Comparison of ENCODE assay signal across 27 mouse cellular contexts in genomic region chr11:96859635-96860034, GRCm38 (mm10). TPM values are rescaled to one million over a fixed set of nuclear protein-coding genes. Genes with fewer than 3 reads are reported as not detected.
A peak's percentile ranks its signal among the peaks of the same experiment; 100 is the strongest.
DNase-seq lines count a peak whose midpoint lies in the region; ATAC-seq and TF ChIP-seq lines count a peak whose summit lies in the region.
"Had no signal": no experiment of that assay in that cellular context is flagged by ENCODE, and none has a peak within 500 bp of the region (broad histone marks: within the 10 kb centered on the region; RNA-seq: fewer than 3 reads in every experiment).

No protein-coding gene starts in this region.

- peaks cover 38% of the 10 kb centered on the region for H3K4me1 ChIP-seq in megakaryocyte, embryonic 14.5 days
- H3K4me1 ChIP-seq in embryonic fibroblast, embryonic 13.5 days (ENCODE audit: control insufficient read depth, insufficient read depth, low read length): peaks cover 11% of the 10 kb centered on the region
- peaks cover 33% of the 10 kb centered on the region for H3K4me1 ChIP-seq in kidney, embryonic 16.5 days (ENCODE audit: insufficient read depth, low read length)

- peak; percentile 38 for DNase-seq in CD4-positive, CD25-positive, alpha-beta regulatory T cell, adult 2 months (ENCODE audit: low read depth, low spot score)
- DNase-seq in kidney, adult 11 months: no peak
- DNase-seq: adrenal gland, postnatal 36 days; cerebellum, adult 8-10 months; cerebellum, postnatal 36 days; kidney, postnatal 25 days; liver, postnatal 0 days; lung, postnatal 4 days; right cerebral cortex, adult 18-20 months; spleen, adult 18-20 months; thymus, postnatal 14 days had no signal

- TF ChIP-seq CTCF in embryonic fibroblast, embryonic 13.5 days (IDR thresholded peaks at IDR 0.05; ENCODE audit: borderline replicate concordance, insufficient read depth, low read length): no peak

- WGBS in kidney, embryonic 16.5 days: 87% methylated on average over 4 of the region's 4 CpGs

- TF ChIP-seq POLR2A in embryonic fibroblast, embryonic 13.5 days (IDR thresholded peaks at IDR 0.05; ENCODE audit: low read depth, low read length): no peak

- peak overlapping the region; percentile 0; the same call in 1 of the 2 replicates for H3K27ac ChIP-seq in embryonic fibroblast, embryonic 13.5 days (ENCODE audit: insufficient read depth, low read length)
- no peak overlapping the region for H3K27ac ChIP-seq in kidney, embryonic 16.5 days (ENCODE audit: low read length)
- H3K27ac ChIP-seq: embryonic facial prominence, embryonic 12.5 days; heart, embryonic 15.5 days; hindbrain, postnatal 0 days; limb, embryonic 13.5 days; liver, embryonic 12.5 days; midbrain, embryonic 15.5 days; neural tube, embryonic 12.5 days had no signal

- H3K4me2 ChIP-seq in kidney, embryonic 16.5 days (replicated peaks; ENCODE audit: low read depth, low read length): no peak overlapping the region
- H3K4me2 ChIP-seq: embryonic facial prominence, embryonic 12.5 days; heart, embryonic 15.5 days; liver, embryonic 12.5 days; midbrain, embryonic 15.5 days had no signal

- H3K9ac ChIP-seq in kidney, embryonic 16.5 days (replicated peaks; ENCODE audit: low read length): no peak overlapping the region
- H3K9ac ChIP-seq: embryonic facial prominence, embryonic 12.5 days; heart, embryonic 15.5 days; limb, embryonic 13.5 days; liver, embryonic 12.5 days; liver, postnatal 0 days; midbrain, embryonic 15.5 days; neural tube, embryonic 12.5 days had no signal

- ATAC-seq in CD4-positive, CD25-positive, alpha-beta regulatory T cell, adult 4 months: no peak
- ATAC-seq in megakaryocyte, adult 5-6 weeks (ENCODE audit: poor library complexity, severe bottlenecking): no peak
- no peak for ATAC-seq in monocyte, adult 5-6 weeks (replicated peaks; ENCODE audit: insufficient number of reproducible peaks, low FRiP score, low TSS enrichment, poor library complexity, severe bottlenecking)
- ATAC-seq in kidney, embryonic 16.5 days (ENCODE audit: low FRiP score, low TSS enrichment): no peak
- ATAC-seq: forebrain, embryonic 16.5 days; liver, postnatal 0 days; lung, postnatal 0 days; midbrain, embryonic 15.5 days had no signal

- no peaks in the 10 kb centered on the region for H3K9me3 ChIP-seq in megakaryocyte, embryonic 14.5 days
- no peaks in the 10 kb centered on the region for H3K9me3 ChIP-seq in kidney, embryonic 16.5 days (ENCODE audit: low read length)
- H3K9me3 ChIP-seq: embryonic facial prominence, embryonic 12.5 days; heart, embryonic 15.5 days; limb, embryonic 13.5 days; liver, embryonic 12.5 days; midbrain, embryonic 15.5 days; neural tube, embryonic 12.5 days had no signal

- peak overlapping the region; percentile 23 for H3K4me3 ChIP-seq in megakaryocyte, embryonic 14.5 days (replicated peaks)
- no peak overlapping the region for H3K4me3 ChIP-seq in embryonic fibroblast, embryonic 13.5 days (ENCODE audit: insufficient read depth, low read length)
- H3K4me3 ChIP-seq in kidney, embryonic 16.5 days (ENCODE audit: low read length): no peak overlapping the region
- H3K4me3 ChIP-seq: embryonic facial prominence, embryonic 12.5 days; erythroblast, embryonic 14.5 days; heart, embryonic 15.5 days; limb, embryonic 13.5 days; liver, embryonic 12.5 days; midbrain, embryonic 15.5 days; neural tube, embryonic 12.5 days had no signal

- no peaks in the 10 kb centered on the region for H3K36me3 ChIP-seq in megakaryocyte, embryonic 14.5 days (replicated peaks; ENCODE audit: low read length)
- H3K36me3 ChIP-seq in kidney, embryonic 16.5 days (ENCODE audit: insufficient read depth, low read length): 0 out of 2 replicates have a peak, but pooled peaks cover 4% of the 10 kb centered on the region
- H3K36me3 ChIP-seq: embryonic facial prominence, embryonic 12.5 days; liver, embryonic 12.5 days; midbrain, embryonic 15.5 days; neural tube, embryonic 12.5 days had no signal

- H3K27me3 ChIP-seq in megakaryocyte, embryonic 14.5 days (replicated peaks): peaks cover 48% of the 10 kb centered on the region
- H3K27me3 ChIP-seq in kidney, embryonic 16.5 days (ENCODE audit: insufficient read depth, low read length): no peaks in the 10 kb centered on the region
- H3K27me3 ChIP-seq: heart, embryonic 15.5 days; midbrain, embryonic 15.5 days; neural tube, embryonic 12.5 days had no signal

RNA-seq across cellular contexts. Expression of gene Copz2, which starts 10.0 kb away (rescaled TPM):
- not detected for polyA plus RNA-seq in CD4-positive, CD25-positive, alpha-beta regulatory T cell, adult 4 months (2017; shearing (Covaris generic))
- 3.4 TPM in 1 of 2 replicates, not detected in the other for polyA plus RNA-seq in megakaryocyte, embryonic 14.5 days (2012; ENCODE audit: insufficient read depth, low replicate concordance)
- 2.0 and 4.2 TPM in 2 replicates for total RNA-seq in megakaryocyte, adult 5-6 weeks (2015)
- 0.28 and 0.92 TPM in 2 replicates for total RNA-seq in megakaryocyte, adult 5-6 weeks (2017)
- polyA plus RNA-seq in embryonic fibroblast, embryonic 13.5 days (2011; ENCODE audit: insufficient read length, low read depth, missing spikeins): 172 and 187 TPM in 2 replicates
- total RNA-seq in monocyte, adult 5-6 weeks (2017): 0.48 TPM in 1 of 3 replicates, not detected in the others
- polyA plus RNA-seq in kidney, embryonic 16.5 days (2015; fragmentation: Nextera tagmentation; extraction: Ambion mirVana): 115 and 117 TPM in 2 replicates

RNA-seq across cellular contexts. Expression of gene Nfe2l1, which starts 29.9 kb away (rescaled TPM):
- 10 to 100 TPM; 21.3 to 26.1 TPM for polyA plus RNA-seq in CD4-positive, CD25-positive, alpha-beta regulatory T cell, adult 4 months (2017; shearing (Covaris generic))
- 28.9 and 34.9 TPM in 2 replicates for polyA plus RNA-seq in megakaryocyte, embryonic 14.5 days (2012; ENCODE audit: insufficient read depth, low replicate concordance)
- 30.0 and 32.6 TPM in 2 replicates for total RNA-seq in megakaryocyte, adult 5-6 weeks (2015)
- 30.2 and 31.1 TPM in 2 replicates for total RNA-seq in megakaryocyte, adult 5-6 weeks (2017)
- polyA plus RNA-seq in embryonic fibroblast, embryonic 13.5 days (2011; ENCODE audit: insufficient read length, low read depth, missing spikeins): 370 and 371 TPM in 2 replicates
- total RNA-seq in monocyte, adult 5-6 weeks (2017): 56.7 to 65.5 TPM (median 62.2 TPM) in 3 replicates
- polyA plus RNA-seq in kidney, embryonic 16.5 days (2015; fragmentation: Nextera tagmentation; extraction: Ambion mirVana): 93.9 and 96.8 TPM in 2 replicates

RNA-seq across cellular contexts. Expression of gene Cdk5rap3, which starts 56.7 kb away (rescaled TPM):
- polyA plus RNA-seq in CD4-positive, CD25-positive, alpha-beta regulatory T cell, adult 4 months (2017; shearing (Covaris generic)): 100 to 1,000 TPM in 1 of 2 experiments, 10 to 100 TPM in 1; 82.3 to 119 TPM
- polyA plus RNA-seq in megakaryocyte, embryonic 14.5 days (2012; ENCODE audit: insufficient read depth, low replicate concordance): 15.3 and 41.6 TPM in 2 replicates
- 17.5 and 21.1 TPM in 2 replicates for total RNA-seq in megakaryocyte, adult 5-6 weeks (2015)
- total RNA-seq in megakaryocyte, adult 5-6 weeks (2017): 23.9 and 37.3 TPM in 2 replicates
- 47.6 and 55.7 TPM in 2 replicates for polyA plus RNA-seq in embryonic fibroblast, embryonic 13.5 days (2011; ENCODE audit: insufficient read length, low read depth, missing spikeins)
- 38.4 to 51.0 TPM (median 44.6 TPM) in 3 replicates for total RNA-seq in monocyte, adult 5-6 weeks (2017)
- 83.7 and 88.3 TPM in 2 replicates for polyA plus RNA-seq in kidney, embryonic 16.5 days (2015; fragmentation: Nextera tagmentation; extraction: Ambion mirVana)

Comparison
In these comparisons a context has a peak if more than half of its experiments do, and no peak if none do; other contexts are left out.
1. RNA of gene Copz2, which starts 10.0 kb away (polyA plus RNA-seq): 172 to 187 TPM in embryonic fibroblast, embryonic 13.5 days and 115 to 117 TPM in kidney, embryonic 16.5 days; 3.4 TPM in megakaryocyte, embryonic 14.5 days and not detected in CD4-positive, CD25-positive, alpha-beta regulatory T cell, adult 4 months; every median in the first group is over 10 times any median in the second.